Mouse (Mus musculus) left cerebral cortex, adult 2 months (tissue): ENCODE data around the gene Pptc7. TPM values are rescaled to one million over a fixed set of nuclear protein-coding genes. Genes with fewer than 3 reads are reported as not detected.

Source experiments
- DNase-seq, 2 experiments: peaks; one replicate each; pipeline ENCODE4 v3.0.0; 2021 to 2022; ENCODE audit warnings: low spot score in 2 of 2, mixed read lengths in 1 of 2; ENCODE audit errors: extremely low spot score in 1 of 2
- H3K27ac ChIP-seq: fragments of 200-600 bp; 2 replicates; pipeline ENCODE4 v1.8.1; 2022
- H3K4me3 ChIP-seq: fragments of 200-600 bp; 2 replicates; pipeline ENCODE4 v1.8.1; 2022
- CTCF ChIP-seq: fragments of 200-600 bp; IDR thresholded peaks from 2 replicates; pipeline ENCODE4 v1.8.1; 2022; ENCODE audit warnings: antibody characterized with exemption, mild to moderate bottlenecking, moderate library complexity
- intact Hi-C: fragments of 180-260 bp; cut with DNase I; formaldehyde crosslinking; loops from one replicate; pipeline ENCODE4 v1.15.1; 2025
- total RNA-seq, 2 experiments: library from RNA; stranded (reverse); gene quantifications; 2 replicates each; pipeline ENCODE4 v1.2.3; 2021

Pptc7 gene
- total RNA-seq, 2 experiments from 2014 or later, result 41.2 to 42.5 TPM

GRCm38 (mm10) chr5:122288147-122288811, 4.1 kb downstream of the Pptc7 start:
- no peak for DNase-seq
- no peak overlapping the region for H3K4me3 ChIP-seq
- no peak for TF ChIP-seq CTCF
- intact Hi-C loops, result no loop called here
- no peak overlapping the region for H3K27ac ChIP-seq

- intact Hi-C loops, result no loop called here
- Histone ChIP-seq H3K4me3 (no peak overlapping the region), H3K27ac (no peak overlapping the region)
- no peak for DNase-seq
- TF ChIP-seq CTCF, result no peak
Observed at GRCm38 (mm10) chr5:122291149-122291548, 7.0 kb downstream of the Pptc7 start.

- TF ChIP-seq CTCF, result no peak
- Histone ChIP-seq H3K4me3 (no peak overlapping the region), H3K27ac (no peak overlapping the region)
- intact Hi-C loops, result no loop called here
- DNase-seq, result no peak
Observed at GRCm38 (mm10) chr5:122291553-122292339, 7.6 kb downstream of the Pptc7 start.

GRCm38 (mm10) chr5:122293131-122293530, 9.0 kb downstream of the Pptc7 start:
- Histone ChIP-seq H3K4me3 (no peak overlapping the region), H3K27ac (no peak overlapping the region)
- DNase-seq, result no peak
- intact Hi-C loops, result no loop called here
- no peak for TF ChIP-seq CTCF

GRCm38 (mm10) chr5:122294219-122294735, 10.1 kb downstream of the Pptc7 start:
- no peak for TF ChIP-seq CTCF
- H3K27ac ChIP-seq, result no peak overlapping the region
- intact Hi-C loops, result no loop called here

GRCm38 (mm10) chr5:122295113-122295935, 11.2 kb downstream of the Pptc7 start:
- no peak for TF ChIP-seq CTCF
- intact Hi-C loops, result no loop called here
- no peak for DNase-seq
- Histone ChIP-seq H3K27ac (no peak overlapping the region), H3K4me3 (no peak overlapping the region)

More at GRCm38 (mm10) chr5:122294219-122294735, 10.1 kb downstream of the Pptc7 start:
- no peak overlapping the region for H3K4me3 ChIP-seq
- no peak for DNase-seq

GRCm38 (mm10) chr5:122300071-122300518, 15.9 kb downstream of the Pptc7 start:
- intact Hi-C loops, result no loop called here
- DNase-seq, result no peak
- Histone ChIP-seq H3K27ac (no peak overlapping the region; the same call in 1 of the 2 replicates), H3K4me3 (no peak overlapping the region)
- no peak for TF ChIP-seq CTCF

GRCm38 (mm10) chr5:122302810-122303745, 18.9 kb downstream of the Pptc7 start:
- intact Hi-C loops, result no loop called here
- DNase-seq, result no peak
- TF ChIP-seq CTCF, result peak; percentile 4; the same call in 1 of the 2 replicates
- Histone ChIP-seq H3K4me3 (no peak overlapping the region), H3K27ac (no peak overlapping the region; the same call in 1 of the 2 replicates)

- no peak for DNase-seq
Observed at GRCm38 (mm10) chr5:122303937-122304336, 19.8 kb downstream of the Pptc7 start.

GRCm38 (mm10) chr5:122304541-122304940, 20.4 kb downstream of the Pptc7 start:
- intact Hi-C loops, result no loop called here
- no peak for TF ChIP-seq CTCF
- Histone ChIP-seq H3K4me3 (no peak overlapping the region), H3K27ac (peak overlapping the region; percentile 54)
- no peak for DNase-seq

More at GRCm38 (mm10) chr5:122303937-122304336, 19.8 kb downstream of the Pptc7 start:
- Histone ChIP-seq H3K4me3 (no peak overlapping the region), H3K27ac (peak overlapping the region; percentile 54)
- no peak for TF ChIP-seq CTCF
- intact Hi-C loops, result no loop called here

GRCm38 (mm10) chr5:122305472-122305871, 21.3 kb downstream of the Pptc7 start:
- no peak for DNase-seq
- H3K4me3 ChIP-seq, result no peak overlapping the region
- H3K27ac ChIP-seq, result no peak overlapping the region
- TF ChIP-seq CTCF, result no peak
- intact Hi-C loops, result no loop called here
